Mouse (Mus musculus) kidney, postnatal 10 days (tissue): Measurements from ENCODE around the gene Eprs.

Experiments used
- DNase-seq: peaks from one replicate; pipeline ENCODE4 v3.0.0; 2021; ENCODE audit warnings: mixed read lengths

The Eprs gene

DNA sequence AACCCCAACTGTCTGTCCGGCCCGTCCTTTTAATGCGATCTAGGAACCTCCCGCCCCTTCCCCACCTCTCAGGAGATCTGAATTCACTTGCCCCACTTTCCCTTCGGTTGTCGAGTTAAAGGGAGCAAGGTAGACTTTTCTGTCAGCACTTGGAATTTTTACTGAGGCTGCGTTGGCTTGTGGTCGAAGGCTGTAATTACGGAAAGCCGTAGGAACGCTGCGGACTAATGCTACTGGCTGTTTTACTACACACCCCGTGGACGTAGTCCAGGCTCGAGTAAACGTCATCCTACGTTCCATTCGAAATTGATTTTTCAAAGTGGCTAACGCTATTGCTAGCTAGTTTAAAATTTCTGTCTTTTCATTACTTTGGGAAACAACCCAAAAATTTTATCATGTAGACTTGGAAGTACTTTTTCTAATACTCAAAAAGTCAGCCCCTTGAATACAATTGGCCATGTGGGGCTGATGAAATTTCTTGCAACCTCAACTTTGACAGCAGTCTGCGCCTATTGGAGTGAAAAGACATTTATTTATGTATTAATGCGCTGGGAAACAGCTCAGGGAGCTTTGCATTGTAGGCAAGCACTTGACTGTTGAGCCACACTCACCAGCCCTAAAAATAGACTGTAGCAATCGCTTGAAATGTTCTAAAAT lies 810 bp downstream of the Eprs start:
- DNase-seq: peak; percentile 67

DNA sequence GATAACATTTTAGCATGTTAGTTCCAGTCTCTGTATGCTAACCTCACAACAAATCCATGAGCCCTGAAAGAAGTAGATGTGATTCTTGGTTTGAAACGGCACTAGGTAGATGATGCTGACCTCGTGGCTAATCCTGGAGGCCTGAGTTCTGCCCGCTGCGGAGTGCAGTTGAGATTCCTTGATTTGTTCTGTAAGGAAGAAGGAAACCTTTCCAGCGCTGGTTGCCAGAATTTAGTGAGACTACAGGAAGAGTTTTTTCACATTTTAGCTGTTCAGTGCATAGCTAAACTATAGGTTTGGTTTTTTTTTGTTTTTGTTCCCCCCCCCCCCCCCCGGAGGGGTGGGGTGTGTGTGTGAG lies 1.3 kb downstream of the Eprs start:
- DNase-seq: no peak

DNA sequence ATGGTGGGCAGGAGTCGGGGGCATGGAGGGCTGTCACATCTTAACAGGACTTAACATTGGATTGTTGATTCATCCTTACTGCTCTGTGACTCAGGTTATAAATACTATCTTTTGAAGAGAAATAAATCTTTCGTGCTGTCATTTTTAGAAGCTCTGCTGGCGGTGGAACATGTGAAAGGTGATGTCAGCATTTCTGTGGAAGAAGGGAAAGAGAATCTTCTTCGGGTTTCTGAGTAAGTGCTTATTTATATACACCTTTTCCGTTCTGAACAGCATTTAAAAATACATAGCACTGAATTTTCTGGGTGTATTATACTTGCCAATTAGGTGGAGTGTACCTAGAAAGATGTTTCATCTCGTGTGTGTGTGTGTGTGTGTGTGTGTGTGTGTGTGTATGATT lies 4.5 kb downstream of the Eprs start:
- no peak for DNase-seq

DNA sequence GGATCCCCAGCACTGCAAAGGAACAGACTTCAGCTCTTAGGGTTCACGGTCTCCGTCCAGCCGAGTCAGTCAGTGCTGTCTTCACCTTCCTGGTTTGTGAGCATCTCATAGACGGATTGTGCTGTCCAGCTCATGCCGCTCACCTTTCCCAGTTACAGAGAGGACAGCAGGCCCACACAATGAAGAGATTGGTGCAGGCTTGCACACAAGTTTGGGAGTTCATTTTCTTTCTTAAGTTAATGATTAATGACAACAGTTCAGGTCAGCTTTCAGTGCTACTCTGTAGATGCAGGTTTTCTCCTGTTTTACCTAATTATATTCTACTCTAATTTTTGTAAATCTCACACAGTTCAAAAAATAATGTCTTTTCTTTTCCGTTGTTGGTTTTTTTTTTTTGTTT lies 7.1 kb downstream of the Eprs start:
- DNase-seq: no peak

DNA sequence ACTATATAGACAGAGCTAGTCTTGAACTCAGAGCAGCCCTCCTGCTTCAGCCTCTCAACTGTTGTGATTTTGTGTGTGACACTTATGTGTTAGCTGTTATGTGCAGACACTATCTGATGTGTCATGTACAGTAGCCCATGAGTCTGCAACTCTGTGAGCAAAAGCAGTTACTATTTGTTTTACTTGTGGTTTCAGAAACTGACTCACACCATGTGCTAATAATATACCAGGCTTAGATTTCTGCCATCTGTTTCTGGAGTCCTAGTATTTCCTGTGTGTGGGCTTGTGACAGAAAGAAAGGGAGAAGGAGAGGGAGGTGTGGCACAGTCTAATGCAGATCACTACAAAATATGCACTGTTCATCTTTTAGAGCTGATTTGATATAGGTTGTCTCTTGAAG lies 13.5 kb downstream of the Eprs start:
- DNase-seq: no peak

DNA sequence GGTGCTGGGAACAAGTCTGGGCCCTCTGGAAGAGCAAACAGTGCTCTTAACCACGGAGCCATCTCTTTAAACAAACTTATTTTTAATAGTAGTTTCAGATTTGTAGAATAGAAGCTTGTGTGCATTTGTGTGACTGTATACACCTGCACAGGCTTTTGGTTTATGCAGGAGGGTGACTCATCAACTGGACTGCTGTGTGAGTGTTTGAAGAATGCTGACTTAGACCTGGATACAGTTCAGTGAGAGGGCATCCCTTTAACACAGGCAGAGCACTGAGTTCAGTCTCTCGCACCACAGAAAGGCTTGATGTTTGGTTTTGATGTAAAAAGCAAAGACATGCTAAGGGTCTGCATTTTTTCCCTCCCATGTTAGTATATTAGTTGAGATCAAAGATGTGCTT lies 14.6 kb downstream of the Eprs start:
- no peak for DNase-seq

DNA sequence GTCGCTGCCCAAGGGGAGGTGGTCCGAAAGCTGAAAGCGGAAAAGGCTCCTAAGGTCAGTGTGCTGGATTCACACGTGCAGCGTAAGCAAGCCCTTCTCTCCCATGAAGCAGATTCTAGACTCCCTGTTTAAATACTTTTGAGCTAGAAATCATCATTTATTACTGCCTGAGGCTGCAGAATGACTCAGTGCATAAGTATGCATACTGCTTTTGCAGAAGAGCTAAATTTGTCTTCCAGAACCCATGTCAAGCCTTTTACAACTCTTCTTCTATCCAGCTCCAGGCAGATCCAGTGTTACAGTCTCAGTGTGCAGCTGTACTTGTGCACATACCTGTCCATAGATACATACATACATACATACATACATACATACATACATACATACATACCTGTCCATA lies 38.8 kb downstream of the Eprs start:
- DNase-seq: no peak

DNA sequence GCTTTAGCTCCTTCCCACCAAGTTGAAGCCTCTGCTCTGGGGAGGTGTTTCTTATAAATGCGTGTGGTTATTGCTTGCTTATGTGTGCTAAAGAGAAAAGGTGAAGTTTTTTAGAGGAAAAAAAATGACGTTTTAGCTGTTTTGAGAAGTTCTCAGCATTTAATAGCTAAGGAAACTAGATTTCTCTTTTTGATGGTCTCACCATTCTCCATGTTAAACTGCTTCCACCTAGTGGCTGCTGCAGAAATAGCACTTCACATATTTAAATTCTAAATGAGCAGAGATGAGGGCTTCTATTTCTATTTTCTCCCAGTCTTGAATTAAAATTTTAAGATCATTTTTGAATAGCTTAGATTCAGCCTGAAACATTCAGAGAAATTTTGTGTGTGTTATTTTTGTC lies 41.2 kb downstream of the Eprs start:
- peak; percentile 54 for DNase-seq

DNA sequence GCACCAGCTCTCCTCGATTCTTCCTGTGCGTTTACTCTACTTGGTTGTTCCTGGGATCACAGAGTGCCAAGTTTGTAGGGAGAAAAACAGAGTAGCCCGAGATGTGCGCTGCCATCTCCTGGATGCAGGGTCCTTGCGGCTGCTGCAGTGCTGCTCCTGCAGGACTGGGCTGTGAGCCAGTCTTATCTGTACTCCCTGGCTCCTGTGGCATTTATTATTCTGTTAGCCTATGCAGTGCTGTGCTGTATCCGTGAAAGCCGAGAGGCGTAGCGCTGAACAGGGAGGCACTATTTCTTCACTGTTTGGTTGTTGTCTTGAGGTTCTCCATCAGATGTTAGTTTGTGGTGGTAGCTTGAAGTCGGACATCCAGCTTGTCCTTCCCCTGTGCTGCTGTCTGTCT lies 43.1 kb downstream of the Eprs start:
- DNase-seq: no peak

DNA sequence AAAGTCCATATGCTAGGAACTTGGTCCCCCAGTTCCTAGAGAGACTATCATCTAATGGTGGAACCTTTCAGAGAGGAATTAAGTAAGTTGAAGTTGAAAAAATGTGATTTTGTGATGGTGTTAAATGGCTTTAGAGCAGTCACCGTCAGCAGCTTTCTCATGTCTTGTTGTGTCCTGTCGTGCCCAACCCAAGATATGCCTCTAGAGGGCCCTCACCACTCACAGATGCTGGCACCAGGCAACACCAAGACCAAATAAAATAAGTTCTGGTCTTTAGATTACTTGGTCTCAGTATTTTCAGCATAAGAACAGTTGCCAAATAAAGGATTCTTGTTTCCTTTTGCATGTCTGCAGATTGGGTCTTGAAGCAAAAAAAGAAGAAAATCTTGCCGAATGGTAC lies 47.0 kb downstream of the Eprs start:
- peak; percentile 14 for DNase-seq

DNA sequence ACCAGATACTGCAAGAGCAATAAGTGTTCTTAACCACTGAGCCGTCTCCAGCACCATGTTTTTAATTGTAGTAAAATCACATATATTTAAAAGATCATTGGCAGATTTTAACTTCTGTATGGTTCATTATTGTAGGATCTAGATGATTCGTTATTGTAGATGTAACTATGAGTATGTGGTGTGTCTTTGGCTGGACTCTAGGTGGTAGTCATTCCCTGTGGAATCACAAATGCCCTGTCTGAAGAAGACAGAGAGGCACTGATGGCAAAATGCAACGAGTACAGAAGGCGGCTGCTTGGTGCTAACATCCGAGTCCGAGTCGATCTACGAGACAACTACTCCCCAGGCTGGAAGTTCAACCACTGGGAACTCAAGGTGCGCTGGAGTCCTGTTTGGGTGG lies 55.2 kb downstream of the Eprs start:
- no peak for DNase-seq

DNA sequence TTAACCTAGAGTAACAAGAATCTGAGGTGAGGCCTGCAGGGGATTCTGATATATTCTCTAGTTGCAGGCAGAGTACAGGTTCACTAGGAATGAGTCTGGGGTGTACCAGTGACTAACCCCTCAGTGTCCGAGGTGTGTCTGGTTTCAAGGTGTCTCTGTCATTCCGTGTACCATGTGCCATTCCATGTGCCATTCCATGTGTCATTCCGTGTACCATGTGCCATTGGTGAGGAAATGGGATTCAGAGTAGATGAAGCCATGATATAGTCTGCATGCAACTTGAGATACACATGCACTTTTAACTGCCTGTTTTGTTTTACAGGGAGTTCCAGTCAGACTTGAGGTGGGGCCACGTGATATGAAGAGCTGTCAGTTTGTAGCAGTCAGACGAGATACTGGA lies 57.0 kb downstream of the Eprs start:
- no peak for DNase-seq

DNA sequence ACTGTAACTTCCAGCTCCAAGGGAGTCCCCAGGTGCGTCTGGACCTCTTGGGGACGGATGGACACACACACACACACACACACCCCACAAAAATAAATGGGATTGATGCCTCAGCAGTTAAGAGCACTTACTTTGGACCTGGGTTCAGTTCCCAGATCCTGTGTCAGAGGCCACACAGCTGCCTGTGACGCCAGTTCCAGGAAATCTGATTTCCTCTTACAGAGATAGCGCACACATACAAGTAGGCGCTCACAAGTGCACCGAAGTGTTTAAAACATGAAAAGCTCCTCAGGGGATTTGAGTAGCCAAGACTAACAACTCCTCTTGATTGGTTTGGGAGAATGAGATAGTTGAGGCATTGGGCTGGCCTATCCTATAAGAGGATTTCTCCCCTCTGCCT lies 57.9 kb downstream of the Eprs start:
- DNase-seq: no peak

DNA sequence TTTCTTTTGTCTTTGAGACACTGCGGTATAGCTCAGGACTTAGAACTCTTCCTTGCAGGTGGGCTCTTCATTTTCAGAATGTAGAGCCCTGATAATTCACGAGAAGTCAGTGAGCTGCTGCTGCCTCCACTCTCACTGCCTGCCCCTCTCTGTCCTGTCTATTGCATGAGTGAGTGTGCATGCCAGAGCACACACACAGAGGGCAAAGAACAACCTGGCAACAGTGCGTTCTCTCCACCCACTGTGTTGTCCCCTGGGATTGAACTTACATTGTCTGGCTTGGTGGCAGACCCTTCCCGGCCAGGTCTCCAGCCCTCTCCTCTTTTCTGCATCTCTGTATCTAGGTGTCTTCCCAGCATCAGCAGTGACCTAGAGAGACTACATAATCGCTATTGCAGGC lies 63.7 kb downstream of the Eprs start:
- no peak for DNase-seq

DNA sequence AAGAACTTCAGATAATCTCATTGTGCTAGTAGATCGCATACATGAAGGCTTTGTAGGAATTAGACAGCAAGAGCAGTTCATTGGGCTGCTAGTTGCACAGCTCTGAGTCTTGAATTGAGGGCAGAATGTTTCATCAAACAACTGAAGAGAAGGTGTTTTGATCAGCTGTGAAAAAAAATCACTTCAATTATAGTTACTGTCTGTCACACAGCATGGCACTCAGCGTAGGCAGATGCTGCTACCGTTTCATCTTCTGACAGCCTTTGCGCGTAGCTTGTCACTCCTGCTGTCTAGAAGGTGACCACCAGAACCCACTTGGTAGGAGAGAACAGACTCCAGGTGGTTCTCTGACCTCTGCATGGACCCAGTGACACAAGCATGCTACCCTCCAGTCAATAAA lies 67.6 kb downstream of the Eprs start:
- no peak for DNase-seq

DNA sequence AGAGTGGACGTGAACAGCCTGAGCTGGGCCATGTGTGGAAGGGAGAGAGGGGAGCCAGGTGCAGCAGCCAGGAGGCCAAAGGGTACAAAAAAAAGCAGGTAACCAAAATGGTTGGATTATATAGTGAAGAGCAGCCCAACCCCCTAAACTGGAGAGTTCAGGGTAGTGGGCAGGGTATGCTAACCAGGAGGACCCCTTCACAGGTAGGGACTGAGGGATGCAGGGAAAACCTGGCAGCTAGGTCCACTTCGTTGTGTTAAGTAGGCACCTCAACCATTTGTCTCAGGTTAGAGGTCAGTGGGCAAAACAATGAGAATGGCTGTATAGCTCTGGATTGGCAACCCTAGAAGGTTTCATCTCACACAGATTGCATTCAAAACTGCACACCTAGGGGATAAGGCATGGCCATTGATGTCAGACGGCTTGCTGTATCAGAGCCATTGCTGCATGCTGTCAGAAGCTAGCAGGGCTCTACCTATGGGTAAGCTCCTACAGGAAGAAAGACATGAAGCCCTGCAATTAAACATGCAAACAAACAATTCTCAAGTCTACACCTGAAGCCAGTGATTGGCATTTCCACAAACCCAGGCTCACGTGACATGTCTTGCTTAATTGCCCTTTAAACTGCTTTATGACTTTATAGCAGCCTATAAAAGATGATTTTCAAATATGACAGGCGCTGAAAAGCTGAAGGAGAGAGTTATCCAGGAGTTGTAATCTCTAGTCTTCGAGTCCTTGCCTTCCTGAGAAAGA lies 68.6 kb downstream of the Eprs start:
- DNase-seq: no peak

DNA sequence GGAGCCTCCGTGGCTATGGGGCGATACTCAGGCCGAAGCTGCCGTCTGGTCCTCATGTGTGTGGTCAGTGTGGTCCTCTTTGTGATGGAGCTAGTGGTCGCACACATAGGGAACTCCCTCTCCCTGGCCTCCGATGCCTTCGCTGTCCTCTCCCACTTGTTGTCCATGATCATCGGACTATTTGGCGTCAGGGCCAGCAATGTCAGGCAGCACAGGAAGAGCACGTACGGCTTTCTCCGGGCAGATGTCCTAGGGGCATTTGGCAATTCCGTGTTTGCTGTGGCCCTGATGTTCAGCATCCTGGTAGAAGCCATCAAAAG lies 69.1 kb downstream of the Eprs start:
- DNase-seq: no peak

DNA sequence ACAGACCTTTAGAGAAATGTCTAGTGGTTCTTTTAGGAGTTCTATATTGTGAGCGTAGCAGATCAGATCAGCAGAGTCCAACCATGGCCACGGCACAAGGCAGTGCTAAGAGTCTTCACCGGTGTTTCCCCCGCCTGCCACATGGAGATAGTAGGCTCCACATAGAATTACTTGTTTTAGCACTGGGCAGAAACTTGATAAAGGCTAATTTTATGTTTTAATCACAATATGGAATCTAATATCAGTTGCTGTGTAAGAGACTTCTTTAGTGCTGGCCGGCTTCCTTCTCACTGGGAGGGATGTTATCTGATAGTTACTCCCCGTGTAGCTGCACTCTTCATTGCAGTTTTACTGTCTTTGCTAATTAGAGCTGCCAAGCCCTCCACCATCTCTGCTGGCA lies 70.3 kb downstream of the Eprs start:
- no peak for DNase-seq

DNA sequence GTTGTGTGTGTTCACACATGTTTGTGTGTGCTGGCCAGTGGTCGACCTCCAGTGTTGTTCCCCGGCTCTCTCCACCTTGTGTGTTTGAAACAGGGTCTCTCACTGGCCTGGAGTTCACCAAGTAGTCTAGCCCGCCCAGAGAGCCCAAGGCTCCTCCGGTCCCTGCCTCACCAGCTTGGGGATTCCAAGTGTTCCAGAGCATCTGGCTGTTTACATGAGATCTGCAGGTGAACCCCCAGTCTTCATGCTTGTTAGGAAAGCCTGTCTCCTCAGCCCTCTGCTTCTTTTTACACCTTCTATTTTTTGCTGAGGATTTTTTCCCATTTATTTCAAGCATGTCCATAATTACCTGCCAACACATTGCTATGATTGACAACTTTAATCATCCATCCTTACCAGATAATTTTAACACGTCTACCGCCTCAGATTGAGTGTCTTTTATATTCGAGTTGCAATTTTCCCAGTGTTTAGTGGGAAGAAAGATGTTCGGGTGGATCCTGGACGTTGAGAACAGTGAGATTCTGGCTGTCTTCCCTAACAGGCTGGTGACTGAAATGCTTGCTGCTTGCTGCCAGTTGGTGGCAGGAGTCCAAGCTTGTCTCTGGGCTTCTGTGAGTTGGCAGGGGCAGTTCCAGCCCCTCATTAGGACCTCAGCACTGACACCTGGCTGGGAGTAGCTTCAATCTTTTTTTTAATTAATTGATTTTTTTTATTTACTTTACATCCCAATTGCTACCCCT lies 76.2 kb downstream of the Eprs start:
- DNase-seq: peak; percentile 21

DNA sequence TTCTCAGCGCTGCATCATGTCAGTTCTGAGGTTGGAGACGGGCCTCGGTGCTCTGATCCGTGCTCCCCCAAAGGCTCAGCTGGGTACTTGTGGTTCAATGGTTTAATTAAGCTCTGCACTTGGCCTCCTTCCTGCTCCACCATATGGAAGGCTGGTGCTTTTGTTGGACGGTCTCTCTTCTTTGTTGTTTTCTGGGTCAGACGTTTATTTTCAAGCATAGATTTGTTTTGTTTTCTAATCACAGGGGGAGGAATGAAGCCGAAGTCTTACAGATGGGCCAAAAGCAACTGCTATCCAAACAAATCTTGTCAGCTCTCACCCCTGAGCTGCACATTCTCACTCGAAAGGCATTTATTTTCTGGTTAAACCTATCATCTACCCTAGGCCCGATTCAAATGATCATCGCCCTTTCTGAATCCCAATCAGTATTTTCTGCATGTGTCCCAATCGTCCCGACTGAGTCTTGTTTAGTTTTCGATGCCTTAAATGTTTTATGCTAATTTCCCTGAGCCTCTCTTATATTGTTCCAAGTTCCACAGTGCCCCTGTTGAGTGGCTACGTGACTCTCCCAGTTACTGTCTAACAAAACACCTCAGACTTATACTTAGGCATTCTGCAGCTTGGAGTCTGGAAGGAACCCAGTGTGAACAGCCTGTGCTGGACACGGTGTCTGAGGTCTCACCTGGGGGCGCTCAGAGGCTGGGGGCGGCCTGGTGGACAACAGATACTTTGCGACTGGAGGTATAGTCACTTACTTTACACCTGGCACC lies 79.0 kb downstream of the Eprs start:
- no peak for DNase-seq

DNA sequence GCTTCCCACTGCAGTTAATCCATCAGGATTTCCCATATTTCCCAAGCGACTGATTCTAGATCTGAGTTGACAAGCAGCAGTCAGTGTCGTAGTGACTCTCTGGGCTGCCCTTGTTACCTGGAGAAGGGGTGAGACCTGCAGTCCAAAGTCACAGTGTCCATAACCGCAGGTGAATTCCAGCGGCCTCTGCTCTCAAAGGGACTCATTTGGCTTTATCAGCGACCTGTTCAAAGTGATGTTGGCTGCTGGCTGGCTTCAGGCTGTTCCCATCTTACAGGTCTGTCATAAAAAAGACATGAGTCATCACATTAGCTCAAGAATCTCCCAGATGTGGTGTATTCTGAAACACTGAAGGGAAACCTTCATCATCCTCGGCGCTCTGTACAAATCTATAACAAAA lies 86.1 kb downstream of the Eprs start:
- no peak for DNase-seq

DNA sequence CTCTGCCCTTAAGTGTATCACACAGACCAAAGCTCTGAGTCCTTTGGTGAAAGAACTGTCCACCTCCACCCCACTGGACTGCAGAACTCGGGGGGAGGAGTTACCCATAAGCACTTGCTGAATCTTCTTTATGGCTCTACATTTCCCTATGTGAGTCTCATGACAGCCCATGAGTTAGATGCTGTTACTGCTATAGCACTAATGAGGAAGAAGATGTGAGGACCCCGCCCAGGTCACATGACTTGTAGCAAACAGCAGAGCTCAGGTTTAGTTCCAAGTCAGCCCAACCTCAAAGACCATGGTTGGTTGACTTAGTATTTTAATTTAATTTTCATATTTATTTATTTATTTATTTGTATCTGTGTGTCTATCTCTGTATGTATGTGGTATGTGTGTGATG lies 86.9 kb downstream of the Eprs start:
- DNase-seq: no peak

DNA sequence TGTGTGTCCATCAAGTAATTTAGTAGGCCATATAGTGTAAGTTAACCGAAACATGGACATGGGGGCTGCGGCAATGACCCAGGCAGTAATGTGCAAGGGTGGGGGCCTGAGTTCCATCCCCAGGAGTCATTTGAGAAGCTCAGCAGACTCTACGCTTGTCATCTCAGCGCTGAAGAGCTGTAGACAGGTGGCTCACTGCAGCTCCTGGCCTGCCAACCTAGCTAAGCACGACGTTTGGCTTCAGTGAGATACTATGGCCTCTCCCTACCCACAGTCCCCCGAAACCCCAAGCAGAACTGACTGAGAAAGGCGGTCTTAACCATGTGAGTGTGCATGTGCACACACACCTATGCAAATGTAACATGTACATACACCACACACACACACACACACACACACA lies 88.2 kb downstream of the Eprs start:
- no peak for DNase-seq

DNA sequence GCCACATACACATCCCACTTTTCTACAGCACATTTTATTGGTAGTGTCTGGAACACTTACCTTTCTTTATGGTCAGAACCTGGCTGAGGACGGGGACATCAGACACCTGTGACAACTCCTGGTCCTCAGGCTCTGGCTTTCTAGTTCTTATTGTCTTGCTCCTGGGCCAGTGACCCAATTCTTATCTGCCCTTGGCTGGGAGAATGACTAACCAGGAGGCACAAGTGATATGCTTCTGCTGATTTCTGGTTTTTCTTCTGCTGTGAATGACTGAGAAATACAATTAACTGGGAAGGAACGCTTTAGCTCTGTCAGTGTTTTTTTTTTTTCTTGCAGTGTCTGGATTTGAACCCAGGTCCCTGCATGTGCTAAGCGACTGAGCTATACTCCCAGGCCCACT lies 88.7 kb downstream of the Eprs start:
- no peak for DNase-seq
